25 mouse cellular contexts compared by ENCODE assay signal in genomic region chr8:94865292-94865691, GRCm38 (mm10). TPM values are rescaled to one million over a fixed set of nuclear protein-coding genes. Genes with fewer than 3 reads are reported as not detected.
A peak's percentile ranks its signal among the peaks of the same experiment; 100 is the strongest.
DNase-seq lines count a peak whose midpoint lies in the region; ATAC-seq and TF ChIP-seq lines count a peak whose summit lies in the region.
"Had no signal": no experiment of that assay in that cellular context is flagged by ENCODE, and none has a peak within 500 bp of the region (broad histone marks: within the 10 kb centered on the region; RNA-seq: fewer than 3 reads in every experiment).

No protein-coding gene starts in this region.

- no peak overlapping the region for H3K4me3 ChIP-seq in hindbrain, embryonic 13.5 days
- no peak overlapping the region for H3K4me3 ChIP-seq in hindbrain, embryonic 16.5 days (ENCODE audit: low read length)
- H3K4me3 ChIP-seq in myocyte, result no peak overlapping the region
- H3K4me3 ChIP-seq in liver, embryonic 12.5 days, result no peak overlapping the region
- H3K4me3 ChIP-seq: erythroblast, embryonic 14.5 days; heart, embryonic 12.5 days; intestine, embryonic 15.5 days; limb, embryonic 13.5 days had no signal

- TF ChIP-seq POLR2A in myocyte (IDR thresholded peaks at IDR 0.05; ENCODE audit: insufficient read length, low read depth), result no peak

- no peak for ATAC-seq in hindbrain, embryonic 13.5 days (ENCODE audit: low FRiP score)
- ATAC-seq in hindbrain, embryonic 16.5 days, result no peak
- no peak for ATAC-seq in liver, embryonic 12.5 days
- ATAC-seq: forebrain, embryonic 16.5 days; hindbrain, postnatal 0 days; intestine, embryonic 15.5 days; liver, postnatal 0 days had no signal

- no peak overlapping the region for H3ac ChIP-seq in myocyte (ENCODE audit: control insufficient read depth, insufficient read length)

- no peaks in the 10 kb centered on the region for H3K9me3 ChIP-seq in hindbrain, embryonic 13.5 days
- H3K9me3 ChIP-seq in hindbrain, embryonic 16.5 days (ENCODE audit: control insufficient read depth, low read length), result no peaks in the 10 kb centered on the region
- no peaks in the 10 kb centered on the region for H3K9me3 ChIP-seq in liver, embryonic 12.5 days (replicated peaks)
- H3K9me3 ChIP-seq: G1E; heart, embryonic 12.5 days; intestine, embryonic 15.5 days; limb, embryonic 13.5 days had no signal

- H3K4me1 ChIP-seq in hindbrain, embryonic 13.5 days (replicated peaks), result peaks cover 34% of the 10 kb centered on the region
- peaks cover 25% of the 10 kb centered on the region for H3K4me1 ChIP-seq in hindbrain, embryonic 16.5 days (ENCODE audit: control insufficient read depth, insufficient read depth, low read depth, low read length)
- H3K4me1 ChIP-seq in liver, embryonic 12.5 days, result peaks cover 80% of the 10 kb centered on the region

- DNase-seq in Muller cell, postnatal 12 days (ENCODE audit: inconsistent ontology term), result peak; percentile 19
- DNase-seq in adrenal gland, adult 8-10 months, result peak; percentile 76
- no peak for DNase-seq in neural tube, embryonic 10.5 days (ENCODE audit: extremely low spot score, low spot score)
- no peak for DNase-seq in thymus, postnatal 0 days (ENCODE audit: low spot score)
- DNase-seq: cerebellum, adult 18-20 months; gastrocnemius, postnatal 14 days; heart, adult 18-20 months; heart, postnatal 4 days; kidney, adult 2 months; kidney, postnatal 14 days; liver, postnatal 0 days; lung, postnatal 36 days had no signal

- peaks cover 70% of the 10 kb centered on the region for H3K36me3 ChIP-seq in hindbrain, embryonic 13.5 days
- peaks cover 43% of the 10 kb centered on the region for H3K36me3 ChIP-seq in hindbrain, embryonic 16.5 days (ENCODE audit: control insufficient read depth, insufficient read depth, low read length)
- peaks cover 13% of the 10 kb centered on the region for H3K36me3 ChIP-seq in myocyte (ENCODE audit: control insufficient read depth, insufficient read depth)
- peaks cover 99% of the 10 kb centered on the region for H3K36me3 ChIP-seq in liver, embryonic 12.5 days

- peak overlapping the region; percentile 30; the same call in 1 of the 2 replicates for H3K27ac ChIP-seq in hindbrain, embryonic 13.5 days
- H3K27ac ChIP-seq in hindbrain, embryonic 16.5 days (ENCODE audit: low read depth, low read length), result no peak overlapping the region
- H3K27ac ChIP-seq in liver, embryonic 12.5 days, result no peak overlapping the region
- H3K27ac ChIP-seq: hindbrain, postnatal 0 days; intestine, embryonic 15.5 days; limb, embryonic 13.5 days had no signal

- no peak overlapping the region for H3K9ac ChIP-seq in hindbrain, embryonic 13.5 days
- no peak overlapping the region for H3K9ac ChIP-seq in hindbrain, embryonic 16.5 days (ENCODE audit: low read depth, low read length)
- H3K9ac ChIP-seq in liver, embryonic 12.5 days, result no peak overlapping the region
- H3K9ac ChIP-seq: heart, embryonic 12.5 days; intestine, embryonic 15.5 days; limb, embryonic 13.5 days; liver, postnatal 0 days had no signal

- H3K4me2 ChIP-seq in hindbrain, embryonic 13.5 days, result no peak overlapping the region
- H3K4me2 ChIP-seq in hindbrain, embryonic 16.5 days (ENCODE audit: low read length), result no peak overlapping the region
- no peak overlapping the region for H3K4me2 ChIP-seq in myocyte (ENCODE audit: low read depth)
- H3K4me2 ChIP-seq in liver, embryonic 12.5 days, result no peak overlapping the region
- H3K4me2 ChIP-seq: heart, embryonic 12.5 days; intestine, embryonic 15.5 days; limb, embryonic 13.5 days; liver, embryonic 11.5 days; midbrain, embryonic 11.5 days had no signal

- WGBS in hindbrain, embryonic 13.5 days, result 81% methylated on average over 10 of the region's 10 CpGs
- 75% methylated on average over 10 of the region's 10 CpGs for WGBS in hindbrain, embryonic 16.5 days
- WGBS in liver, embryonic 12.5 days (ENCODE audit: insufficient replicate concordance), result 83% methylated on average over 10 of the region's 10 CpGs

- H3K79me2 ChIP-seq in myocyte (ENCODE audit: control insufficient read depth, insufficient read depth), result no peaks in the 10 kb centered on the region

- no peaks in the 10 kb centered on the region for H3K27me3 ChIP-seq in hindbrain, embryonic 13.5 days
- no peaks in the 10 kb centered on the region for H3K27me3 ChIP-seq in hindbrain, embryonic 16.5 days (replicated peaks; ENCODE audit: control insufficient read depth, insufficient read depth, low read length)
- H3K27me3 ChIP-seq in myocyte (ENCODE audit: control insufficient read depth, insufficient read depth, insufficient read length), result no peaks in the 10 kb centered on the region
- H3K27me3 ChIP-seq in liver, embryonic 12.5 days (replicated peaks), result peaks cover 15% of the 10 kb centered on the region
- H3K27me3 ChIP-seq: heart, embryonic 12.5 days; intestine, embryonic 15.5 days; limb, embryonic 13.5 days had no signal

TF ChIP-seq in myocyte, 11 proteins besides CTCF, POLR2A, EP300 and RAD21:
- TF ChIP-seq POLR2AphosphoS2 (IDR thresholded peaks at IDR 0.05; ENCODE audit: insufficient read length, low read depth) (peak; percentile 72), TCF12 (IDR thresholded peaks at IDR 0.05; ENCODE audit: insufficient read depth, poor library complexity, severe bottlenecking) (no peak)

RNA-seq across cellular contexts. Expression of gene Polr2c, which starts 8.0 kb away (rescaled TPM):
- 119 and 136 TPM in 2 replicates for polyA plus RNA-seq in hindbrain, embryonic 13.5 days (2015; fragmentation: Nextera tagmentation; extraction: Ambion mirVana)
- 109 and 119 TPM in 2 replicates for polyA plus RNA-seq in hindbrain, embryonic 16.5 days (2015; fragmentation: Nextera tagmentation; extraction: Ambion mirVana)
- total RNA-seq in adrenal gland, adult 8-10 months (2022), result 10 to 100 TPM; 55.9 to 91.6 (median 71.1) TPM
- polyA plus RNA-seq in myocyte (2012; fragmentation: generic; extraction: Trizol), result 102 TPM
- polyA plus RNA-seq in thymus, postnatal 0 days (2015; fragmentation: Nextera tagmentation; extraction: Ambion mirVana), result 139 and 145 TPM in 2 replicates
- 107 and 112 TPM in 2 replicates for polyA plus RNA-seq in liver, embryonic 12.5 days (2016; fragmentation: Nextera tagmentation; extraction: Ambion mirVana)

RNA-seq across cellular contexts. Expression of gene Dok4, which starts 10.8 kb away (rescaled TPM):
- polyA plus RNA-seq in hindbrain, embryonic 13.5 days (2015; fragmentation: Nextera tagmentation; extraction: Ambion mirVana), result 58.0 and 59.0 TPM in 2 replicates
- 91.1 and 95.5 TPM in 2 replicates for polyA plus RNA-seq in hindbrain, embryonic 16.5 days (2015; fragmentation: Nextera tagmentation; extraction: Ambion mirVana)
- 10 to 100 TPM in 2 of 4 experiments, 1 to 10 TPM in 2; 6.5 to 13.8 (median 9.8) TPM for total RNA-seq in adrenal gland, adult 8-10 months (2022)
- 4.4 TPM for polyA plus RNA-seq in myocyte (2012; fragmentation: generic; extraction: Trizol)
- polyA plus RNA-seq in thymus, postnatal 0 days (2015; fragmentation: Nextera tagmentation; extraction: Ambion mirVana), result 3.8 TPM in 2 replicates
- 13.8 and 14.6 TPM in 2 replicates for polyA plus RNA-seq in liver, embryonic 12.5 days (2016; fragmentation: Nextera tagmentation; extraction: Ambion mirVana)

RNA-seq across cellular contexts. Expression of gene Ciapin1, which starts 27.1 kb away (rescaled TPM):
- polyA plus RNA-seq in hindbrain, embryonic 13.5 days (2015; fragmentation: Nextera tagmentation; extraction: Ambion mirVana), result 197 and 202 TPM in 2 replicates
- polyA plus RNA-seq in hindbrain, embryonic 16.5 days (2015; fragmentation: Nextera tagmentation; extraction: Ambion mirVana), result 190 and 191 TPM in 2 replicates
- total RNA-seq in adrenal gland, adult 8-10 months (2022), result 10 to 100 TPM; 67.0 to 99.3 (median 78.5) TPM
- 74.9 TPM for polyA plus RNA-seq in myocyte (2012; fragmentation: generic; extraction: Trizol)
- polyA plus RNA-seq in thymus, postnatal 0 days (2015; fragmentation: Nextera tagmentation; extraction: Ambion mirVana), result 103 and 112 TPM in 2 replicates
- polyA plus RNA-seq in liver, embryonic 12.5 days (2016; fragmentation: Nextera tagmentation; extraction: Ambion mirVana), result 80.9 and 83.4 TPM in 2 replicates

RNA-seq across cellular contexts. Expression of gene Coq9, which starts 27.2 kb away (rescaled TPM):
- 55.4 and 59.1 TPM in 2 replicates for polyA plus RNA-seq in hindbrain, embryonic 13.5 days (2015; fragmentation: Nextera tagmentation; extraction: Ambion mirVana)
- 67.7 and 69.8 TPM in 2 replicates for polyA plus RNA-seq in hindbrain, embryonic 16.5 days (2015; fragmentation: Nextera tagmentation; extraction: Ambion mirVana)
- 100 to 1,000 TPM; 145 to 165 (median 158) TPM for total RNA-seq in adrenal gland, adult 8-10 months (2022)
- 126 TPM for polyA plus RNA-seq in myocyte (2012; fragmentation: generic; extraction: Trizol)
- polyA plus RNA-seq in thymus, postnatal 0 days (2015; fragmentation: Nextera tagmentation; extraction: Ambion mirVana), result 45.5 and 48.3 TPM in 2 replicates
- polyA plus RNA-seq in liver, embryonic 12.5 days (2016; fragmentation: Nextera tagmentation; extraction: Ambion mirVana), result 55.1 and 57.2 TPM in 2 replicates

RNA-seq across cellular contexts. Expression of gene Ccdc102a, which starts 52.6 kb away (rescaled TPM):
- 6.3 and 7.8 TPM in 2 replicates for polyA plus RNA-seq in hindbrain, embryonic 13.5 days (2015; fragmentation: Nextera tagmentation; extraction: Ambion mirVana)
- 5.7 and 6.9 TPM in 2 replicates for polyA plus RNA-seq in hindbrain, embryonic 16.5 days (2015; fragmentation: Nextera tagmentation; extraction: Ambion mirVana)
- 10 to 100 TPM in 2 of 4 experiments, 1 to 10 TPM in 2; 6.9 to 11.1 (median 8.6) TPM for total RNA-seq in adrenal gland, adult 8-10 months (2022)
- polyA plus RNA-seq in myocyte (2012; fragmentation: generic; extraction: Trizol), result 16.3 TPM
- polyA plus RNA-seq in thymus, postnatal 0 days (2015; fragmentation: Nextera tagmentation; extraction: Ambion mirVana), result 7.8 and 9.4 TPM in 2 replicates
- polyA plus RNA-seq in liver, embryonic 12.5 days (2016; fragmentation: Nextera tagmentation; extraction: Ambion mirVana), result 9.1 and 10.0 TPM in 2 replicates

Comparison
In these comparisons a context has a peak if more than half of its experiments do, and no peak if none do; other contexts are left out.
1. DNase-seq: peak in Muller cell, postnatal 12 days (single experiment) and adrenal gland, adult 8-10 months (single experiment); none in neural tube, embryonic 10.5 days (single experiment) and thymus, postnatal 0 days (single experiment).